Mouse (Mus musculus): ENCODE measurements around the gene Nrf1. TPM values are rescaled to one million over a fixed set of nuclear protein-coding genes. Genes with fewer than 3 reads are reported as not detected.
A peak's percentile ranks its signal among the peaks of the same experiment; 100 is the strongest.

Nrf1 gene
- polyA plus RNA-seq, 2 experiments, result 31.2 to 33.1 TPM

GRCm38 (mm10) chr6:30048163-30048500 lies 344 bp downstream of the Nrf1 start:
- peaks cover 2% of the 10 kb centered on the region for H3K36me3 ChIP-seq (replicated peaks; ENCODE audit: control insufficient read depth, insufficient read depth, low read depth)
- TF ChIP-seq EP300 (IDR thresholded peaks at IDR 0.05; ENCODE audit: low read depth) (no peak), CTCF (IDR thresholded peaks at IDR 0.05; ENCODE audit: low read depth) (no peak)
- peak overlapping the region; percentile 81 for H3K27ac ChIP-seq
- peak overlapping the region; percentile 87 to 97 for H3K4me3 ChIP-seq (ENCODE audit: insufficient read depth in 1 of 2, low read depth in 2 of 2, low read length in 2 of 2)
- H3K9me3 ChIP-seq (ENCODE audit: control insufficient read depth, low read length), result no peaks in the 10 kb centered on the region
- DNase-seq (ENCODE audit: low read depth in 3 of 3, low spot score in 3 of 3) (peak in 2 of 3 experiments; percentile 12 to 29), ATAC-seq (ENCODE audit: insufficient read depth) (no peak; the same call in 1 of the 2 replicates)
- peak overlapping the region; percentile 73 for H3K4me2 ChIP-seq (ENCODE audit: low read depth)
- H3K27me3 ChIP-seq (ENCODE audit: control insufficient read depth, insufficient read depth, low read length), result no peaks in the 10 kb centered on the region
- peaks cover 21 to 24% of the 10 kb centered on the region in 2 experiments for H3K4me1 ChIP-seq (replicated peaks; ENCODE audit: control insufficient read depth in 2 of 2, insufficient read depth in 2 of 2, low read length in 1 of 2)
- under 1% methylated on average over 45 of the region's 45 CpGs for WGBS (ENCODE audit: insufficient replicate concordance)
- H3K9ac ChIP-seq (replicated peaks), result peak overlapping the region; percentile 97

GRCm38 (mm10) chr6:30048501-30049353 lies 939 bp downstream of the Nrf1 start:
- WGBS (ENCODE audit: insufficient replicate concordance), result under 1% methylated on average over 54 of the region's 54 CpGs
- Histone ChIP-seq H3K27me3 (ENCODE audit: control insufficient read depth, insufficient read depth, low read length) (no peaks in the 10 kb centered on the region), H3K4me2 (ENCODE audit: low read depth) (peak overlapping the region; percentile 73), H3K36me3 (replicated peaks; ENCODE audit: control insufficient read depth, insufficient read depth, low read depth) (peaks cover 2% of the 10 kb centered on the region), H3K27ac (peak overlapping the region; percentile 81), H3K9ac (replicated peaks) (peak overlapping the region; percentile 97), H3K4me3 (ENCODE audit: insufficient read depth in 1 of 2, low read depth in 2 of 2, low read length in 2 of 2) (peak overlapping the region; percentile 87 to 97), H3K9me3 (ENCODE audit: control insufficient read depth, low read length) (no peaks in the 10 kb centered on the region), H3K4me1 (replicated peaks; ENCODE audit: control insufficient read depth in 2 of 2, insufficient read depth in 2 of 2, low read length in 1 of 2) (peaks cover 20 to 23% of the 10 kb centered on the region in 2 experiments)
- peak; percentile 71 for ATAC-seq (ENCODE audit: insufficient read depth)
- TF ChIP-seq CTCF (IDR thresholded peaks at IDR 0.05; ENCODE audit: low read depth) (peak; percentile 39), EP300 (IDR thresholded peaks at IDR 0.05; ENCODE audit: low read depth) (no peak)
- DNase-seq (ENCODE audit: low read depth in 3 of 3, low spot score in 3 of 3), result peak in 2 of 3 experiments; percentile 28 to 31

GRCm38 (mm10) chr6:30053116-30053515 lies 5.3 kb downstream of the Nrf1 start:
- DNase-seq (ENCODE audit: low read depth in 3 of 3, low spot score in 3 of 3) (no peak), ATAC-seq (ENCODE audit: insufficient read depth) (no peak)
- WGBS (ENCODE audit: insufficient replicate concordance), result 77% methylated on average over 1 of the region's 1 CpGs
- TF ChIP-seq EP300 (IDR thresholded peaks at IDR 0.05; ENCODE audit: low read depth) (no peak), CTCF (IDR thresholded peaks at IDR 0.05; ENCODE audit: low read depth) (no peak)
- H3K9ac ChIP-seq (replicated peaks), result no peak overlapping the region
- no peak overlapping the region for H3K27ac ChIP-seq
- H3K4me3 ChIP-seq (ENCODE audit: insufficient read depth in 1 of 2, low read depth in 2 of 2, low read length in 2 of 2), result no peak overlapping the region
- no peak overlapping the region for H3K4me2 ChIP-seq (ENCODE audit: low read depth)
- H3K27me3 ChIP-seq (ENCODE audit: control insufficient read depth, insufficient read depth, low read length), result no peaks in the 10 kb centered on the region
- peaks cover 2% of the 10 kb centered on the region for H3K36me3 ChIP-seq (replicated peaks; ENCODE audit: control insufficient read depth, insufficient read depth, low read depth)
- H3K9me3 ChIP-seq (ENCODE audit: control insufficient read depth, low read length), result no peaks in the 10 kb centered on the region
- peaks cover 12 to 14% of the 10 kb centered on the region in 2 experiments for H3K4me1 ChIP-seq (replicated peaks; ENCODE audit: control insufficient read depth in 2 of 2, insufficient read depth in 2 of 2, low read length in 1 of 2)

DNA sequence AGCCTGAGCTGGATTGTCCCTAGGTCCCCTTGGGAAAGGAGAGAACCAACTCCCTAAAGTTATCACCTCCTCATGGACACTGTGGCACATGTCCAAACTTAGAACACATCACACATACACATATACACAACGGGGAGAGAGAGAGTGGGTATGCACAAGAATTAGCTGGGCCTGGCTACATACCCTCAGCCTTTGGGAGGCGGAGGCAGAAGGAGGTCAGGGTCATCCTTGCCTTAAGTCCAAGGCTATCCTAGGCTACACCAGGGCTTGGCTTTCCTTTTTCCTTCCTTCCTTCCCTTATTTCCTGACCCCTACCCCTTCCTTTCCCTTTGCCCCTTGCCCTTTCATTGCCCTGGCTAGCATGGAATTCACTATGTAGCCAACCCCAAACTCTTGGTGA lies 14.8 kb downstream of the Nrf1 start:
- ATAC-seq (ENCODE audit: insufficient read depth) (no peak), DNase-seq (ENCODE audit: low read depth in 3 of 3, low spot score in 3 of 3) (no peak)
- WGBS (ENCODE audit: insufficient replicate concordance), result 93% methylated on average over 2 of the region's 2 CpGs
- Histone ChIP-seq H3K4me1 (replicated peaks; ENCODE audit: control insufficient read depth in 2 of 2, insufficient read depth in 2 of 2, low read length in 1 of 2) (no peaks in the 10 kb centered on the region; a peak in 1 of 4 replicates), H3K9ac (replicated peaks) (no peak overlapping the region), H3K4me3 (ENCODE audit: insufficient read depth in 1 of 2, low read depth in 2 of 2, low read length in 2 of 2) (no peak overlapping the region), H3K4me2 (ENCODE audit: low read depth) (no peak overlapping the region), H3K36me3 (replicated peaks; ENCODE audit: control insufficient read depth, insufficient read depth, low read depth) (peaks cover 4% of the 10 kb centered on the region), H3K27ac (no peak overlapping the region), H3K27me3 (ENCODE audit: control insufficient read depth, insufficient read depth, low read length) (no peaks in the 10 kb centered on the region), H3K9me3 (ENCODE audit: control insufficient read depth, low read length) (no peaks in the 10 kb centered on the region)
- TF ChIP-seq EP300 (IDR thresholded peaks at IDR 0.05; ENCODE audit: low read depth), result no peak
- TF ChIP-seq CTCF (IDR thresholded peaks at IDR 0.05; ENCODE audit: low read depth), result no peak

DNA sequence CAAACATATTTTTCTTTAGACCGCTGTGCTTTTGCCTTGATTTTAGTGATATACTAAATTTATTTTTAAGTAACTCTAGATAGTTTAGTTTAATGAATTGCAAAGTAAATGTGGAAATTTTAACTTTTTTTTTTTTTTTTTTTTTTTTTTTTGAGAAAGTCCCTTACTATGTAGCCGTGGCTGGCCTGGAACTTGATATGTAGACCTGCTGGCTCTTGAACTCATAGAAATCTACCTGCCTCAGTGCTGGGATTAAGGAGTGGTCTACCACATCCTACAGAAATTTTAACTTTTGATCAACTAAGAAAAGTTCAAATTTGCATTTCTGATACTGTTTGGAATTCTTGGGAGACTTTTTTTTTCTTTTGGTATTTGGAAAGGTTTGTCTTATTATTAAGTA lies 17.6 kb downstream of the Nrf1 start:
- DNase-seq (ENCODE audit: low read depth in 3 of 3, low spot score in 3 of 3) (no peak), ATAC-seq (ENCODE audit: insufficient read depth) (no peak)
- 86% methylated on average over 2 of the region's 2 CpGs for WGBS (ENCODE audit: insufficient replicate concordance)
- Histone ChIP-seq H3K4me1 (replicated peaks; ENCODE audit: control insufficient read depth in 2 of 2, insufficient read depth in 2 of 2, low read length in 1 of 2) (no peaks in the 10 kb centered on the region), H3K9ac (replicated peaks) (no peak overlapping the region), H3K27ac (no peak overlapping the region), H3K4me3 (ENCODE audit: insufficient read depth in 1 of 2, low read depth in 2 of 2, low read length in 2 of 2) (no peak overlapping the region), H3K4me2 (ENCODE audit: low read depth) (no peak overlapping the region), H3K27me3 (ENCODE audit: control insufficient read depth, insufficient read depth, low read length) (no peaks in the 10 kb centered on the region), H3K36me3 (replicated peaks; ENCODE audit: control insufficient read depth, insufficient read depth, low read depth) (peaks cover 4% of the 10 kb centered on the region), H3K9me3 (ENCODE audit: control insufficient read depth, low read length) (no peaks in the 10 kb centered on the region)
- TF ChIP-seq EP300 (IDR thresholded peaks at IDR 0.05; ENCODE audit: low read depth), result no peak
- TF ChIP-seq CTCF (IDR thresholded peaks at IDR 0.05; ENCODE audit: low read depth), result no peak

All from liver, embryonic 14.5 days (tissue).